Mouse (Mus musculus) heart, postnatal 0 days (tissue): ENCODE data around the gene Brf1. TPM values are rescaled to one million over a fixed set of nuclear protein-coding genes. Genes with fewer than 3 reads are reported as not detected.

Experiments
- ATAC-seq: fragments of 200-750 bp; cut with Nextera tagmentation; 2 replicates; pipeline ENCODE4 v1.8.0; 2017; ENCODE audit warnings: low read depth, moderate number of reproducible peaks, moderate library complexity; ENCODE audit not compliant: insufficient read depth
- DNase-seq: peaks from one replicate; pipeline ENCODE4 v3.0.0-alpha.2; 2016; ENCODE audit warnings: low spot score
- H3K27ac ChIP-seq: fragments of 300-500 bp; sonication (generic); 2 replicates; pipeline ENCODE4 v1.5.1; 2014; ENCODE audit warnings: low read depth, mild to moderate bottlenecking
- H3K27me3 ChIP-seq: fragments of 300-500 bp; sonication (generic); 2 replicates; pipeline ENCODE4 v1.6.1; 2014; ENCODE audit warnings: low read length, mixed read lengths; ENCODE audit not compliant: control insufficient read depth, insufficient read depth
- H3K36me3 ChIP-seq: fragments of 300-500 bp; sonication (generic); replicated peaks from 2 replicates; pipeline ENCODE4 v1.6.1; 2014; ENCODE audit warnings: low read length, mixed read lengths; ENCODE audit not compliant: control insufficient read depth, insufficient read depth
- H3K4me1 ChIP-seq: fragments of 300-500 bp; sonication (generic); 2 replicates; pipeline ENCODE4 v1.6.1; 2014; ENCODE audit warnings: antibody characterized with exemption; ENCODE audit not compliant: control insufficient read depth, insufficient read depth
- H3K4me2 ChIP-seq: fragments of 300-500 bp; sonication (generic); 2 replicates; pipeline ENCODE4 v1.6.1; 2014; ENCODE audit warnings: low read depth, mild to moderate bottlenecking, low read length, moderate library complexity
- H3K4me3 ChIP-seq: fragments of 300-500 bp; sonication (generic); 2 replicates; pipeline ENCODE4 v1.5.1; 2014; ENCODE audit warnings: low read depth, low read length
- H3K9ac ChIP-seq: fragments of 300-500 bp; sonication (generic); replicated peaks from 2 replicates; pipeline ENCODE4 v1.6.1; 2014; ENCODE audit warnings: low read depth, low read length, mixed read lengths
- H3K9me3 ChIP-seq: fragments of 300-500 bp; sonication (generic); replicated peaks from 2 replicates; pipeline ENCODE4 v1.6.1; 2016; ENCODE audit warnings: low read length; ENCODE audit not compliant: control insufficient read depth
- CTCF ChIP-seq: IDR thresholded peaks from 2 replicates; pipeline ENCODE4 v1.5.1; 2016; ENCODE audit warnings: antibody characterized with exemption, control low read depth, low read depth
- EP300 ChIP-seq: IDR thresholded peaks from 2 replicates; pipeline ENCODE4 v1.6.1; 2016; ENCODE audit warnings: antibody characterized with exemption, low read depth
- WGBS: fragments of 180-500 bp; shearing (Covaris S2); extraction: QIAGEN DNeasy Blood & Tissue Kit; methylation state at CpG from one replicate; pipeline ENCODE4 v1.1.7; 2014; 5-methylcytosine and 5-hydroxymethylcytosine counted together
- polyA plus RNA-seq: library from polyadenylated mRNA; unstranded; fragments of >200 nt; fragmentation: Nextera tagmentation; extraction: Ambion mirVana; gene quantifications from 2 replicates; pipeline ENCODE4 v1.2.1, GENCODE M21; 2015
- total RNA-seq: library from RNA; depleted of rRNA; stranded (reverse); fragments of >200 nt; gene quantifications from 2 replicates; pipeline ENCODE4 v1.2.3, GENCODE M21; 2014; ENCODE audit warnings: low replicate concordance

The Brf1 gene
- total and polyA plus RNA-seq, 2 experiments from 2014 or later, result 24.5 to 51.9 TPM

- no peak for ATAC-seq
Observed at GRCm38 (mm10) chr12:113042543-113042942, 42.0 kb upstream of the Brf1 start.

GRCm38 (mm10) chr12:113041481-113042439 lies 41.3 kb upstream of the Brf1 start:
- peak; percentile 64; the same call in 1 of the 2 replicates for ATAC-seq
- no peak overlapping the region for H3K4me2 ChIP-seq
- peak; percentile 48 for DNase-seq
- peaks cover 8% of the 10 kb centered on the region; the same call in 1 of the 2 replicates for H3K36me3 ChIP-seq
- H3K4me1 ChIP-seq, result 0 out of 2 replicates have a peak, but pooled peaks cover 11% of the 10 kb centered on the region
- no peak overlapping the region for H3K27ac ChIP-seq
- TF ChIP-seq CTCF (no peak), EP300 (no peak)
- WGBS, result 47% methylated on average over 15 of the region's 15 CpGs
- H3K9ac ChIP-seq, result no peak overlapping the region
- no peak overlapping the region for H3K4me3 ChIP-seq
- H3K9me3 ChIP-seq, result no peaks in the 10 kb centered on the region
- no peaks in the 10 kb centered on the region for H3K27me3 ChIP-seq

More at GRCm38 (mm10) chr12:113042543-113042942, 42.0 kb upstream of the Brf1 start:
- no peak for TF ChIP-seq EP300
- TF ChIP-seq CTCF, result no peak
- Histone ChIP-seq H3K4me2 (no peak overlapping the region), H3K9me3 (no peaks in the 10 kb centered on the region), H3K4me1 (0 out of 2 replicates have a peak, but pooled peaks cover 11% of the 10 kb centered on the region), H3K27me3 (no peaks in the 10 kb centered on the region), H3K9ac (no peak overlapping the region), H3K4me3 (no peak overlapping the region), H3K36me3 (peaks cover 16% of the 10 kb centered on the region), H3K27ac (no peak overlapping the region)
- DNase-seq, result no peak
- WGBS, result 61% methylated on average over 2 of the region's 2 CpGs

GRCm38 (mm10) chr12:113038414-113038813 lies 37.9 kb upstream of the Brf1 start:
- H3K4me1 ChIP-seq, result peaks cover 26% of the 10 kb centered on the region
- H3K9ac ChIP-seq, result no peak overlapping the region
- no peak overlapping the region for H3K27ac ChIP-seq
- H3K36me3 ChIP-seq, result no peaks in the 10 kb centered on the region
- no peak for DNase-seq
- no peaks in the 10 kb centered on the region for H3K9me3 ChIP-seq
- 84% methylated on average over 4 of the region's 4 CpGs for WGBS
- H3K27me3 ChIP-seq, result no peaks in the 10 kb centered on the region
- no peak overlapping the region for H3K4me3 ChIP-seq
- ATAC-seq, result no peak
- no peak for TF ChIP-seq CTCF
- no peak for TF ChIP-seq EP300
- no peak overlapping the region for H3K4me2 ChIP-seq

GRCm38 (mm10) chr12:113036996-113037395 lies 36.5 kb upstream of the Brf1 start:
- no peaks in the 10 kb centered on the region for H3K27me3 ChIP-seq
- ATAC-seq (no peak), DNase-seq (no peak)
- no peaks in the 10 kb centered on the region for H3K36me3 ChIP-seq
- no peaks in the 10 kb centered on the region for H3K9me3 ChIP-seq
- no peak overlapping the region for H3K4me3 ChIP-seq
- 83% methylated on average over 4 of the region's 4 CpGs for WGBS
- no peak overlapping the region for H3K9ac ChIP-seq
- H3K4me2 ChIP-seq, result no peak overlapping the region
- no peak overlapping the region for H3K27ac ChIP-seq
- TF ChIP-seq EP300, result no peak
- TF ChIP-seq CTCF, result no peak
- H3K4me1 ChIP-seq, result peaks cover 39% of the 10 kb centered on the region

GRCm38 (mm10) chr12:113035093-113035492 lies 34.6 kb upstream of the Brf1 start:
- H3K9ac ChIP-seq, result no peak overlapping the region
- 36% methylated on average over 2 of the region's 2 CpGs for WGBS
- H3K36me3 ChIP-seq, result no peaks in the 10 kb centered on the region
- DNase-seq, result no peak
- no peak overlapping the region for H3K4me2 ChIP-seq
- no peak overlapping the region for H3K4me3 ChIP-seq
- no peak for ATAC-seq
- peaks cover 29% of the 10 kb centered on the region for H3K4me1 ChIP-seq
- TF ChIP-seq EP300, result 0 out of 2 replicates have a peak, but pooled peaks have one; percentile 25
- no peak for TF ChIP-seq CTCF
- no peak overlapping the region for H3K27ac ChIP-seq
- H3K27me3 ChIP-seq, result no peaks in the 10 kb centered on the region
- no peaks in the 10 kb centered on the region for H3K9me3 ChIP-seq
